Mouse (Mus musculus): ENCODE results near the gene Gm4312. TPM values are rescaled to one million over a fixed set of nuclear protein-coding genes. Genes with fewer than 3 reads are reported as not detected.
A peak's percentile ranks its signal among the peaks of the same experiment; 100 is the strongest.
"Not testable (repeated sequence)": the region's sequence is repeated elsewhere in the genome, so short reads cannot be mapped to it uniquely, and the experiment has no call there.

Gm4312 gene
- not detected in 2 replicates for polyA plus RNA-seq (2014; fragmentation: Nextera tagmentation; extraction: Ambion mirVana)

GRCm38 (mm10) chr10:100382460-100382859, at the start of gene Gm4312:
TSS of gene Gm4312 (minus strand) at chr10:100382560.
- H3K36me3 ChIP-seq (ENCODE audit: control insufficient read depth, insufficient read depth, low read length); H3K27ac ChIP-seq (ENCODE audit: low read depth, low read length); H3K9me3 ChIP-seq (ENCODE audit: control insufficient read depth, low read length); H3K9ac ChIP-seq (ENCODE audit: low read length); H3K4me1 ChIP-seq (ENCODE audit: control insufficient read depth, insufficient read depth, low read length); DNase-seq (ENCODE audit: low spot score, missing footprints); H3K27me3 ChIP-seq (ENCODE audit: control insufficient read depth, insufficient read depth, low read length); ATAC-seq (ENCODE audit: low FRiP score); H3K4me2 ChIP-seq; H3K4me3 ChIP-seq (ENCODE audit: low read depth, low read length): not testable (repeated sequence)
- no CpG with 5 or more reads among the region's 2 CpGs for WGBS

GRCm38 (mm10) chr10:100427592-100427991, 45.2 kb upstream of the Gm4312 start:
- 91% methylated on average over 2 of the region's 2 CpGs for WGBS
- no peak for DNase-seq (ENCODE audit: low spot score, missing footprints)

GRCm38 (mm10) chr10:100415566-100415965, 33.2 kb upstream of the Gm4312 start:
- no peaks in the 10 kb centered on the region for H3K4me1 ChIP-seq (ENCODE audit: control insufficient read depth, insufficient read depth, low read length)
- H3K9ac ChIP-seq (ENCODE audit: low read length), result no peak overlapping the region
- 91% methylated on average over 7 of the region's 7 CpGs for WGBS
- no peaks in the 10 kb centered on the region for H3K27me3 ChIP-seq (ENCODE audit: control insufficient read depth, insufficient read depth, low read length)
- H3K36me3 ChIP-seq (ENCODE audit: control insufficient read depth, insufficient read depth, low read length), result no peaks in the 10 kb centered on the region
- no peak overlapping the region for H3K4me2 ChIP-seq
- H3K9me3 ChIP-seq (ENCODE audit: control insufficient read depth, low read length), result no peaks in the 10 kb centered on the region
- H3K4me3 ChIP-seq (ENCODE audit: low read depth, low read length), result no peak overlapping the region
- H3K27ac ChIP-seq (ENCODE audit: low read depth, low read length), result no peak overlapping the region
- DNase-seq (ENCODE audit: low spot score, missing footprints), result no peak
- no peak for ATAC-seq (ENCODE audit: low FRiP score)

More at GRCm38 (mm10) chr10:100427592-100427991, 45.2 kb upstream of the Gm4312 start:
- ATAC-seq (ENCODE audit: low FRiP score), result no peak
- no peak overlapping the region for H3K27ac ChIP-seq (ENCODE audit: low read depth, low read length)
- H3K9me3 ChIP-seq (ENCODE audit: control insufficient read depth, low read length), result no peaks in the 10 kb centered on the region
- H3K4me3 ChIP-seq (ENCODE audit: low read depth, low read length), result no peak overlapping the region
- H3K27me3 ChIP-seq (ENCODE audit: control insufficient read depth, insufficient read depth, low read length), result no peaks in the 10 kb centered on the region
- H3K4me1 ChIP-seq (ENCODE audit: control insufficient read depth, insufficient read depth, low read length), result no peaks in the 10 kb centered on the region
- H3K4me2 ChIP-seq, result no peak overlapping the region
- no peaks in the 10 kb centered on the region for H3K36me3 ChIP-seq (ENCODE audit: control insufficient read depth, insufficient read depth, low read length)
- H3K9ac ChIP-seq (ENCODE audit: low read length), result no peak overlapping the region

DNA sequence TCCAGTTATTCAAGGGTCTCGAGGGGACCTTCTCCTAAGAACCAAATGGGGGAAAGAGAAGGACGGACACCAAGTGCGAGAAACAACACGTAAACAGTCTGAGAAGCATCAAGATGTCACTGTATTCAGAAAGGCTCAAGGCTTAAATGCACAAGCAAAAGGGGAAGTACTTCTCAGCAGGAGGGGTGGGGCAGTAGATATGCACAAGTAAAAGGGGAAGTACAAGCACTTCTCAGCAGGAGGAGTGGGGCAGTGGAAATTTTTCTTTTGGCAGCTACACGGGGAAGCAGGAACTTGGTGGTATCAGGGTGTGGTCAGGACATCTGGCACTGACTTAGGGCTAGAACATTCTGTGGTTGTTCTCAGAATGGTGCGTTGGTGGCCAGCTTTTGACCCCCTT, 19.9 kb upstream of the Gm4312 start:
- not testable (repeated sequence) for H3K4me1 ChIP-seq (ENCODE audit: control insufficient read depth, insufficient read depth, low read length); H3K27ac ChIP-seq (ENCODE audit: low read depth, low read length); H3K9ac ChIP-seq (ENCODE audit: low read length); H3K9me3 ChIP-seq (ENCODE audit: control insufficient read depth, low read length); H3K36me3 ChIP-seq (ENCODE audit: control insufficient read depth, insufficient read depth, low read length); ATAC-seq (ENCODE audit: low FRiP score); H3K27me3 ChIP-seq (ENCODE audit: control insufficient read depth, insufficient read depth, low read length); H3K4me2 ChIP-seq; H3K4me3 ChIP-seq (ENCODE audit: low read depth, low read length)
- 93% methylated on average over 6 of the region's 6 CpGs for WGBS
- peak; percentile 12 for DNase-seq (ENCODE audit: low spot score, missing footprints)

- H3K27me3 ChIP-seq (ENCODE audit: control insufficient read depth, insufficient read depth, low read length); H3K9ac ChIP-seq (ENCODE audit: low read length); H3K9me3 ChIP-seq (ENCODE audit: control insufficient read depth, low read length); H3K4me2 ChIP-seq; H3K27ac ChIP-seq (ENCODE audit: low read depth, low read length); ATAC-seq (ENCODE audit: low FRiP score); DNase-seq (ENCODE audit: low spot score, missing footprints); H3K4me1 ChIP-seq (ENCODE audit: control insufficient read depth, insufficient read depth, low read length); H3K4me3 ChIP-seq (ENCODE audit: low read depth, low read length); H3K36me3 ChIP-seq (ENCODE audit: control insufficient read depth, insufficient read depth, low read length): not testable (repeated sequence)
- WGBS, result no CpG with 5 or more reads among the region's 3 CpGs
Observed at GRCm38 (mm10) chr10:100361038-100361437, 21.3 kb downstream of the Gm4312 start, which contains the start of gene Gm4307. TSS of gene Gm4307 (plus strand) at chr10:100361338.

DNA sequence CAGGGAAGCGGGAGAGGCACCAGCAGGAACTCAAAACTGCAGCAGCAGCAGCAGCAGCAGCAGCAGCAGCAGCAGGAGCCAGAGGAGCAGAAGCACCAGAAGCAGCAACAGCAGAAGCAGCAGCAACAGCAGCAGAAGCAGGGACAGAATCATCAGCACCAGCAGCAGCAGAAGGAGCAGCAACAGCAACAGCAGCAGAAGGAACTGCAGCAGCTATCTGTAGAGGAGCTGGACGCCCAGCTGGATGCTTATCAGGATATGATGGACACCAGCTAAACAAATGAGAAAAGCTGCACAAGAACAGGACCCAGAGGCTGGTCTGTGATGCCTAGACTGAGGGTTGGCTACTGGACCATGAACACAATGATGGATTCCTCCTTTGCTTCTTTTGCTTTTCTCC, 25.5 kb downstream of the Gm4312 start:
- not testable (repeated sequence) for H3K9me3 ChIP-seq (ENCODE audit: control insufficient read depth, low read length); DNase-seq (ENCODE audit: low spot score, missing footprints); H3K27me3 ChIP-seq (ENCODE audit: control insufficient read depth, insufficient read depth, low read length); H3K4me2 ChIP-seq; H3K4me1 ChIP-seq (ENCODE audit: control insufficient read depth, insufficient read depth, low read length); ATAC-seq (ENCODE audit: low FRiP score); H3K9ac ChIP-seq (ENCODE audit: low read length); H3K4me3 ChIP-seq (ENCODE audit: low read depth, low read length); H3K27ac ChIP-seq (ENCODE audit: low read depth, low read length); H3K36me3 ChIP-seq (ENCODE audit: control insufficient read depth, insufficient read depth, low read length)
- 79% methylated on average over 2 of the region's 2 CpGs for WGBS

DNA sequence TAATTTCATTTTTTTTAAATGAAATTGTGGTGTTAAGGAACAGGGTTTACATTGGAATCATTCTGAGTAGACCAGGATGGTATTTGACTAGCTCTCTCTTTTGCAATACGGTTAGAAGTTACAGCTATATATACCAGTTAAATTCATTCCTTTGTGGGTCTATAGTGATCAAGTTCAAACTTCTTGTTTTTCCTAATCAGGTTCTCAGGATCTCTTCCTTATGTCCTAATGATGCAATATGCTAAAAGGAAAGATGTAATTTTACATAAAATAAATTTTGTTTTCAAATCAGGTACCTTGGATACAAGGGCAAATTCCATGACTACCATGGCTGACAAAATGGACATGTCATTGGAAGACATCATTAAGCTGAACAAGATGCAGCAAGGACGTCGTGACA, 31.6 kb downstream of the Gm4312 start, which contains the start of gene Gm4305:
Gene Gm4305 (plus strand): TSS at position 301 of the 400 bp plus-strand sequence.
- no CpG with 5 or more reads among the region's 3 CpGs for WGBS
- H3K36me3 ChIP-seq (ENCODE audit: control insufficient read depth, insufficient read depth, low read length), result not testable (repeated sequence)

DNA sequence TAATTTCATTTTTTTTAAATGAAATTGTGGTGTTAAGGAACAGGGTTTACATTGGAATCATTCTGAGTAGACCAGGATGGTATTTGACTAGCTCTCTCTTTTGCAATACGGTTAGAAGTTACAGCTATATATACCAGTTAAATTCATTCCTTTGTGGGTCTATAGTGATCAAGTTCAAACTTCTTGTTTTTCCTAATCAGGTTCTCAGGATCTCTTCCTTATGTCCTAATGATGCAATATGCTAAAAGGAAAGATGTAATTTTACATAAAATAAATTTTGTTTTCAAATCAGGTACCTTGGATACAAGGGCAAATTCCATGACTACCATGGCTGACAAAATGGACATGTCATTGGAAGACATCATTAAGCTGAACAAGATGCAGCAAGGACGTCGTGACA, 36.7 kb downstream of the Gm4312 start, which contains the start of gene Gm4303:
Gene Gm4303 (plus strand): TSS at position 301 of the 400 bp plus-strand sequence.
- DNase-seq (ENCODE audit: low spot score, missing footprints); H3K4me2 ChIP-seq; H3K9me3 ChIP-seq (ENCODE audit: control insufficient read depth, low read length); H3K4me3 ChIP-seq (ENCODE audit: low read depth, low read length); H3K36me3 ChIP-seq (ENCODE audit: control insufficient read depth, insufficient read depth, low read length); ATAC-seq (ENCODE audit: low FRiP score); H3K9ac ChIP-seq (ENCODE audit: low read length); H3K27me3 ChIP-seq (ENCODE audit: control insufficient read depth, insufficient read depth, low read length); H3K4me1 ChIP-seq (ENCODE audit: control insufficient read depth, insufficient read depth, low read length); H3K27ac ChIP-seq (ENCODE audit: low read depth, low read length): not testable (repeated sequence)
- no CpG with 5 or more reads among the region's 3 CpGs for WGBS

More for the DNA sequence above, 31.6 kb downstream of the Gm4312 start, which contains the start of gene Gm4305:
- not testable (repeated sequence) for H3K4me2 ChIP-seq; H3K4me1 ChIP-seq (ENCODE audit: control insufficient read depth, insufficient read depth, low read length); H3K9ac ChIP-seq (ENCODE audit: low read length); ATAC-seq (ENCODE audit: low FRiP score); H3K27me3 ChIP-seq (ENCODE audit: control insufficient read depth, insufficient read depth, low read length); H3K27ac ChIP-seq (ENCODE audit: low read depth, low read length); H3K4me3 ChIP-seq (ENCODE audit: low read depth, low read length); H3K9me3 ChIP-seq (ENCODE audit: control insufficient read depth, low read length); DNase-seq (ENCODE audit: low spot score, missing footprints)

GRCm38 (mm10) chr10:100340536-100340935, 41.8 kb downstream of the Gm4312 start, which contains the start of gene Gm4302:
TSS of gene Gm4302 (plus strand) at chr10:100340836.
- not testable (repeated sequence) for H3K27ac ChIP-seq (ENCODE audit: low read depth, low read length); H3K27me3 ChIP-seq (ENCODE audit: control insufficient read depth, insufficient read depth, low read length); H3K4me1 ChIP-seq (ENCODE audit: control insufficient read depth, insufficient read depth, low read length); H3K36me3 ChIP-seq (ENCODE audit: control insufficient read depth, insufficient read depth, low read length); H3K4me3 ChIP-seq (ENCODE audit: low read depth, low read length); H3K9me3 ChIP-seq (ENCODE audit: control insufficient read depth, low read length); H3K9ac ChIP-seq (ENCODE audit: low read length); DNase-seq (ENCODE audit: low spot score, missing footprints); H3K4me2 ChIP-seq; ATAC-seq (ENCODE audit: low FRiP score)
- WGBS, result no CpG with 5 or more reads among the region's 3 CpGs
